Mouse (Mus musculus): ENCODE results near the gene Eif1.

GRCm38 (mm10) chr11:100352076-100352857, 32.6 kb downstream of the Eif1 start:
- TF ChIP-seq EP300 (IDR thresholded peaks at IDR 0.05; ENCODE audit: low read depth) (no peak), CTCF (IDR thresholded peaks at IDR 0.05; ENCODE audit: low read depth) (peak; percentile 60)

Data from liver, embryonic 14.5 days (tissue).